Mouse (Mus musculus): Measurements from ENCODE around the gene Rhot1. TPM values are rescaled to one million over a fixed set of nuclear protein-coding genes. Genes with fewer than 3 reads are reported as not detected.

The Rhot1 gene
- polyA plus RNA-seq, 1 experiment from 2014 or later = 74.7 TPM

DNA sequence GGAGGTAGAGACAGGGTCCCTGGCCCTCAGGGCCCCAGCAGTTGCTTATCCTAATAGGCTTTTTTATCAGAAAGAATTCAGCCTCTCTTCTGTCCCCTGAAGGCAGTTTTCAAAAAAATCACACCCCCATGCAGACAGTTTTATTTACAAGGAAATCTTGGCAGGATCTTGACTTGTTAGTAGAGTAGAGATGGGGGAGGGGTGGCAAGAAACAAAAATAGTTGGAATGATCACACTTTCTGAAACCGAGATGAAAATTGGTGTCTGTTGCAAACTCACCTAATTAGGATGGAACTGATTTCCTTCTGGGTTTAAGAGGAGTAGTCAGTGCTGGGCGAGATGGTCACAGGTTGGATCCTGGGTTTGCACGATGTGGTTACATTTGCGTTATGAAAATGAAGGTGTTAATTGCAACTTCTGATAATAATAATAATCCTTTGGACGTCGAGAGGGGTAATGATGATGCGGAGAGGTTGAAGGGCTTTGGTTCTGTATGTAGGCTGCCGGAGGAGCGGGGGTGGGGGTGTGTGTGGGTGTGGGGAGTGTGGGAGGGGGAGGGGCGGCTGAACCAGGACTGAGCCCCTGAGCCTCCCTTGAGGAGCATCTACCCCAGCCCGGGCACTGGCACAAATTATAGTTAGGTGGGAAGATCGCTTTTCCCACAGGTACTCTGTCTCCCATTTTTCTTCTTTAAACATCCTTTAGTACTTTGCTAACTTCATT, 90.9 kb downstream of the Rhot1 start:
- H3K4me2 ChIP-seq = peak overlapping the region; percentile 100
- no peaks in the 10 kb centered on the region for H3K9me3 ChIP-seq
- no peak for ATAC-seq (replicated peaks)
- no peak overlapping the region for H3K4me3 ChIP-seq
- H3K27ac ChIP-seq = no peak overlapping the region
- H3K4me1 ChIP-seq = peaks cover 55% of the 10 kb centered on the region
- WGBS = 6% methylated on average over 12 of the region's 12 CpGs
- no peaks in the 10 kb centered on the region for H3K36me3 ChIP-seq (replicated peaks)
- no peak overlapping the region for H3K9ac ChIP-seq
- H3K27me3 ChIP-seq (replicated peaks) = no peaks in the 10 kb centered on the region

DNA sequence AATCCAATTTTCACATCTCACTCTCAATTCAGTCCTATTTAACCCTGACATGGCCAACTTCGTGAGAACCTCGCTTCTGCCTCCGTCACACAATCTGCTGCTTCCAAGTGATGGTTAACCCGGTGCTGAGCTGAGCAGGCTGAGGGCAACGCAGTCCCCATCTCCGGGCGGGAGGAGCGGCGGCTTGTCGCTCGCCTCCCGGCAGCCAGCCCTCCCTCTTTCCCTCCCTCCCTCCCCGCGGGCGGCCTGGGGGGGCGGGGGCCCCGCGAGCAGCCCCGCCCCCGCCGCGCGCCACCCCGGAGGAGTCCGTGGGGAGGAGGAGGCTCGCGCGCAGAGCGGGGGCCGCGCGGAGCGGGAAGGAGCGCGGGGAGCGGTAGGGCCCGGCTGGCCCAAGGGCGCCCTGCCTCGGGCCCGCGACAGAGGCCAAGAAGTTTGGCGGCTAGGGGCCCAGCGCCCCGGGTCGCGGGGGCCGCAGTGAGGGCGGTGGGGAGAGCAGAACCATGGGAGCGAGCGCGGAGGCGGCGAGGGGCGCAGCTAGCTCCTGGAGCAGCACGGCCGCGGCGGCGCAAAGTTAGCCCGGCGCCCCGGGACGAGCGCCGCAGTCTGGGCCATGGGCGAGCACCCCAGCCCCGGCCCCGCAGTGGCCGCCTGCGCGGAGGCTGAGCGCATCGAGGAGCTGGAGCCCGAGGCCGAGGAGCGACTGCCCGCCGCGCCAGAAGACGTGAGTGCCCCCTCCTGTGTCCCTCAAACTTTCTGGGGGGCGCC, 91.9 kb downstream of the Rhot1 start, which contains the start of gene Rhbdl3:
Rhbdl3 (plus strand) TSS at position 362 of the 765 bp plus-strand sequence.
- Histone ChIP-seq H3K27ac (peak within 1 kb of the TSS; percentile 68), H3K9me3 (no peaks in the 10 kb centered on the region), H3K36me3 (replicated peaks) (no peaks in the 10 kb centered on the region), H3K9ac (peak within 1 kb of the TSS; percentile 50), H3K4me3 (peak within 1 kb of the TSS; percentile 74), H3K4me2 (peak within 1 kb of the TSS; percentile 100), H3K27me3 (replicated peaks) (no peaks in the 10 kb centered on the region), H3K4me1 (peaks cover 45% of the 10 kb centered on the region)
- ATAC-seq (replicated peaks) = peak; percentile 46
- under 1% methylated on average over 67 of the region's 81 CpGs for WGBS

DNA sequence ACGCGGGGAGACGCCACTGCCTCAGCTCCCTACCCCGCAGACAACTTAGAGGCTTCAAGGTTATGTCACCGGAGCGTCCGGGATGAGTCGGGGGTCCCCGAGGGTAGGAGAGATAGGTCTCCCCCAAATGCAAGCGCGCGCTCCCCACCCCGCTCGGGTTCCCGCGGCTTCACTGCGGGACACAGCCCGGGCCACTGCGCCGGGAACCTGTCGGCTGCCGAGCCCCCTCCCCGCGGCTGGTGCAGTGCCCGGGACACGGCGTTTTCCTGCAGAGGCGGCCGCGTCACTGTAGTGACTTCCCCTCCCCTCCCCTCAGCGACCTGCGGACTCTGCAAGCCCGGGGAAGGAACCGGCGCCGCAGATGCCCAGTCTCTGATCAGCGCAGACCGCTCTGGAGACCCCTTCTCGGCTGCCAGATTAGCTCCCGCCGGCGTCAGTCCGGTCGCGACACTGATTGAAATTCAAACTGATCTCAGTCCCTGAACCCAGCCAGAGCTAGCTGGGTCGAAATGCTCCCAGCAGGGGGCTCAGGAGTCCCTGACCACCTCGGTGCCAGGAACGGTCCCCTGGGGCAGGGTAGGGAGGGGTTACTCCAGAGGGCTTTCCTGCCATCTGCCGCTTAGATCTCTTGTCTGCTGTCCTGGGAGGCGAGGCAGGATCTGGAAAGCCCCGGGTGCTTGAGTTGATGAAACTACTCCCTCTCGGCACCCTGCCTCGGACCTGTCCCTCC, 92.7 kb downstream of the Rhot1 start:
- peak overlapping the region; percentile 74 for H3K4me3 ChIP-seq
- peak overlapping the region; percentile 68 for H3K27ac ChIP-seq
- H3K36me3 ChIP-seq (replicated peaks) = no peaks in the 10 kb centered on the region
- WGBS = under 1% methylated on average over 52 of the region's 53 CpGs
- H3K4me1 ChIP-seq = peaks cover 45% of the 10 kb centered on the region
- no peaks in the 10 kb centered on the region for H3K27me3 ChIP-seq (replicated peaks)
- ATAC-seq (replicated peaks) = peak; percentile 71
- H3K4me2 ChIP-seq = peak overlapping the region; percentile 100
- H3K9ac ChIP-seq = peak overlapping the region; percentile 50
- H3K9me3 ChIP-seq = no peaks in the 10 kb centered on the region

DNA sequence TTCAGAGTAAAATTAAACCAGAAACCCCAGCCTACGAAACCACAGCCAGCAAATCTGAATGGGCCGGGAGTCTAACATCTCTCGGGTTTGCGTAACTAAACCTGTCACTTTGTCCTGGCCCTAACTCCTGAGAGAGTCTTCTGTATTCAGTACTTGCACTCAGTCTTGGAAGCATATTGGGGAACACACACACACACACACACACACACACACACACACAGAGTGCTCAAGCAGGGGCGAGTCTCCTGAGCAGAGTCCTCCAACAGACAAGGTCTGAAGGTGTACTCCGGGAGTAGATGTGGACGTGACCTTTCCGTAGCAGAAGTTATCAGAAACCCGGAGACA, 93.2 kb downstream of the Rhot1 start:
- H3K9me3 ChIP-seq = no peaks in the 10 kb centered on the region
- WGBS = 0% methylated on average over 9 of the region's 9 CpGs
- H3K36me3 ChIP-seq (replicated peaks) = no peaks in the 10 kb centered on the region
- peak overlapping the region; percentile 50; the same call in 1 of the 2 replicates for H3K9ac ChIP-seq
- peak overlapping the region; percentile 74 for H3K4me3 ChIP-seq
- ATAC-seq (replicated peaks) = peak; percentile 15; the same call in 1 of the 2 replicates
- peak overlapping the region; percentile 100 for H3K4me2 ChIP-seq
- peak overlapping the region; percentile 68 for H3K27ac ChIP-seq
- peaks cover 45% of the 10 kb centered on the region for H3K4me1 ChIP-seq
- H3K27me3 ChIP-seq (replicated peaks) = no peaks in the 10 kb centered on the region

DNA sequence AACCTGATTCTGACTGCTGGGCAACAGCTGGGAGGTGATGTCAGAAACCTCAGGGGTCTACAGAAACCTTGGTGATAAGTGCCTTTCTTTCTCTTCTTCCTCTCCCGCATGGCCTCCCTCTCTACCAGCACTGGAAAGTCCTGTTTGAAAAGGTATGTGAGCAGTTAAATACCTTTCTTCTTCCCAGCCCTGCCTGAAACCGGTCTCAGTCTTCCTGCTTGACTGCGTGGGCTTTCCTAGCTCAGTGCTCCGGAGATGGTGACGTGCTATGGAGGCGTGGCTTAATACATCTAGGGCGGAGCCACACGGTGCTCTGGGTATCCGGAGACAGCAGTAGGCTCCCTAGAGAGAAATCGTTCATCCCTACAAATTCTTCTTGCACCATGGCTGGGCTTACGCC, 93.7 kb downstream of the Rhot1 start:
- Histone ChIP-seq H3K36me3 (replicated peaks) (no peaks in the 10 kb centered on the region), H3K27me3 (replicated peaks) (no peaks in the 10 kb centered on the region), H3K4me2 (peak overlapping the region; percentile 100), H3K4me3 (peak overlapping the region; percentile 74), H3K27ac (peak overlapping the region; percentile 68; the same call in 1 of the 2 replicates), H3K9ac (0 out of 2 replicates have a peak overlapping the region, but pooled peaks have one; percentile 50), H3K4me1 (peaks cover 45% of the 10 kb centered on the region), H3K9me3 (no peaks in the 10 kb centered on the region)
- ATAC-seq (replicated peaks) = peak; percentile 75
- WGBS = under 1% methylated on average over 11 of the region's 11 CpGs

DNA sequence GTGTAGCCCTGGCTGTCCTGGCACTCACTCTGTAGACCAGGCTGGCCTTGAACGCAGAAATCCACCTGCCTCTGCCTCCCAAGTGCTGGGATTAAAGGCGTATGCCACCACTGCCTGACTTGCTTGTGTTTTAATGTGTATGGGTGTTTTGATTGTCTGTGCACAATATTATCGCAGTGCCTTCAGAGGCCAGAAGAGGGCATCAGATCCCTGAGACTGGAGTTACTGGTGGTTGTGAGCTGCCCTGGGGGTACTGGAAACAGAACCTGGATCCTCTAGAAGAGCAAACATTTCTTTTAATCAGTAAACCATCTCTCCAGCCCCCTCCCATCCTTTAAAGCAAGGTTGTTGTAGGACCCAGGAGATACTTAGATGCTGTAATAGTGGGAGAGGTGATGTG, 94.9 kb downstream of the Rhot1 start:
- 88% methylated on average over 3 of the region's 3 CpGs for WGBS
- ATAC-seq (replicated peaks) = no peak
- Histone ChIP-seq H3K4me1 (peaks cover 45% of the 10 kb centered on the region), H3K27me3 (replicated peaks) (no peaks in the 10 kb centered on the region), H3K27ac (no peak overlapping the region), H3K4me3 (no peak overlapping the region), H3K4me2 (no peak overlapping the region), H3K9ac (no peak overlapping the region), H3K36me3 (replicated peaks) (no peaks in the 10 kb centered on the region), H3K9me3 (no peaks in the 10 kb centered on the region)

DNA sequence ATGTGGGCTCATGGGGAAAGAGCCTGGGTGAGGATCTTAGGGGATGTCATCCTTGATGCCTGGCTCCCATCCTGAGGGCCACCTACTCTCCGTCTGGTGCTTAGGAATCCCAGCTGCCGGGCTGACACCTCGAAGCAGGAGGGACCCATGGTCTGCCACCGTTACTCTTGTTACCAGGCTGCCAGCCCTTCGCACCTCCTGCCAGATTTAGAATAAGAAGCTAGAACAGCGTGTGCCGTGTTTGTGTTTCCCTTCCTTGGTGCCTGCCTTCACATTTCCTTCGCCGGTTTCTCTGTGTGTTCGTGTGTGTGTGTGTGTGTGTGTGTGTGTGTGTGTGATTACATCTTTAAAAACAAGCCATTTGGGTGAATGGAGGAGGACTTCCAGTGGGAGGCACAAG, 96.0 kb downstream of the Rhot1 start:
- WGBS = 85% methylated on average over 10 of the region's 10 CpGs
- Histone ChIP-seq H3K36me3 (replicated peaks) (no peaks in the 10 kb centered on the region), H3K27ac (no peak overlapping the region), H3K27me3 (replicated peaks) (no peaks in the 10 kb centered on the region), H3K4me1 (peaks cover 34% of the 10 kb centered on the region), H3K4me3 (no peak overlapping the region), H3K9me3 (no peaks in the 10 kb centered on the region), H3K4me2 (no peak overlapping the region), H3K9ac (no peak overlapping the region)
- no peak for ATAC-seq (replicated peaks)

DNA sequence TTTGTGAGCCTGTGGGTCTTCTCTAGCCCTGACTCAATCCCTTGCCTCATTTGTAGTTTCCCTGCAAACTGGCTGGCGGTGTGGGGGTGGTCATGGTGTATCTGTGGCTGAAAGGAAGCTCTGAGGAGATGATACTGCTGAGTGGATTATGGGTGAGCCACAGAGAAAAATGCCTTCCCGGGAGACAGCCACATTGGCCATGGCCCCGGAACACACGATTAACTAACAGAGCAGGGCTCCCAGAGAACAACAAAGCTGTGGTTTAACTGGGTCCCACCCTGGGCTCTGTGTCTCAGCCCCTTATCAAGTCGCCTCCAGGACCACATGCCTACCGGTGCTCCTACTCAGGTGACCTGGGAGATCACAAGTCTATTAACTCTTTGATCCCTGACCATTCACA, 99.7 kb downstream of the Rhot1 start:
- 52% methylated on average over 6 of the region's 6 CpGs for WGBS
- H3K27ac ChIP-seq = no peak overlapping the region

DNA sequence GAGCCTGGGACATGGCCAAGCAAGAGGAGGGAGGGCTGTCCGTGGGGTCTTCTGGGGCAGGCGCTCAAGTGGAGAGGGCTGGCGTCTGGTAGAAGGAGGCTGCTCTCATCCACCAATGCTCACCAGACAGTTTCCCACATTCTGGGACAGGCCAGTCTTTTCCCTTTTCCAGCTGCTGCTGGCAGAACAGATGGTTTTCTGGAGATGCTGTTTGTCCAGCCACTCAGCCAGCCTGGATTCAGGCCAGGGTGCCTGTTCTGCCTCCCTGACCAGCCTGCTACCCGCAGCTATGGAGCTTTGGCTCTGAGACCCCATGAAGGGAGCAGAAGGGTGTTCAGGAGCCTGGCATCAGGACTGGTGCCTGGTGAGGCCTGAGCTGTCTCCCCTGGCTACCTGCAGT, 102.5 kb downstream of the Rhot1 start:
- H3K9ac ChIP-seq = no peak overlapping the region
- H3K4me1 ChIP-seq = peaks cover 31% of the 10 kb centered on the region
- peak overlapping the region; percentile 57; the same call in 1 of the 2 replicates for H3K27ac ChIP-seq
- ATAC-seq (replicated peaks) = no peak
- no peak overlapping the region for H3K4me3 ChIP-seq
- no peaks in the 10 kb centered on the region for H3K27me3 ChIP-seq (replicated peaks)
- no peak overlapping the region for H3K4me2 ChIP-seq
- 40% methylated on average over 4 of the region's 4 CpGs for WGBS
- no peaks in the 10 kb centered on the region for H3K36me3 ChIP-seq (replicated peaks)
- no peaks in the 10 kb centered on the region for H3K9me3 ChIP-seq

More for the DNA sequence above, 99.7 kb downstream of the Rhot1 start:
- ATAC-seq (replicated peaks) = no peak
- Histone ChIP-seq H3K9ac (no peak overlapping the region), H3K36me3 (replicated peaks) (no peaks in the 10 kb centered on the region), H3K9me3 (no peaks in the 10 kb centered on the region), H3K27me3 (replicated peaks) (no peaks in the 10 kb centered on the region), H3K4me3 (no peak overlapping the region), H3K4me1 (peaks cover 19% of the 10 kb centered on the region), H3K4me2 (no peak overlapping the region)

DNA sequence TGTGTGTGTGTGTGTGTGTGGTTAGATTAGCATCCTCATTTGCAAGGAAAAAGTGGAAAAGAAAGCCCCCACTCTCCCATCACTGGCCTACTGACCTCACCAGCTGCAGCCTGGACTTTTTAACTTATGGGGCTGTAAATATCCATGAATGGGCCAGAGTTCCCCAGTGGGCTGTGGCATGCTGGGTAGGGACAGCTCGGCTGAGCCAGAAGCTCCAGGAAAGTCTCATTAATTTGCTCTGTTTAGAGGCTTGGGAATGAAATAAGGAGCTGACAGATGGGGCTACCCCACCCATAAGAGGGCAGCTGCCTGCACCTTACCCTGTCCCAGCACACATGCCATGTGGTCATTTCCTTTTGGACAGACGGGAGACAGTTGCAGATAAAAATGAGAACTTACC, 103.2 kb downstream of the Rhot1 start:
- ATAC-seq (replicated peaks) = 0 out of 2 replicates have a peak, but pooled peaks have one; percentile 24
- peak overlapping the region; percentile 49 for H3K27ac ChIP-seq

DNA sequence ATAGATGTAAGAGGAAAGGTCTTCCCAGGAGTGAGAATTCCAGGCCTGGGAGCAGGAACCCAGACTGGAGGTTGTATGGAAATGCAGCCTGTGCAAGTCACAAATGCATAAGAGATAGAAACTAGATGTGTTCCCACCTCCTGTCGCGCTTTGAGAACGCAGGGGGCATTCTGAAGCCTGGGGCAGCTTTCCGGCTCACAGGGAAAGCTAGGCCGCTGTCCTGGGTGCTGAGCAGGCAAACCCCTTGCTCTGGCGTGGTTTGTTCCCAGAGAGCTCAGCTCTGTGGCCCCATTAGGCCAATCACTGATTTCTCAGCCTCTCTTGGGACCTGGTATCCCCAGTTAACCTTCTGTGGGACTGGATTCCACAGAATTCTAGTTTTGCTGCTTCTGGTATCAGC, 103.7 kb downstream of the Rhot1 start:
- Histone ChIP-seq H3K27me3 (replicated peaks) (no peaks in the 10 kb centered on the region), H3K36me3 (replicated peaks) (no peaks in the 10 kb centered on the region), H3K9me3 (no peaks in the 10 kb centered on the region), H3K4me2 (no peak overlapping the region), H3K4me3 (no peak overlapping the region), H3K4me1 (peaks cover 34% of the 10 kb centered on the region), H3K9ac (no peak overlapping the region), H3K27ac (peak overlapping the region; percentile 49)
- 10% methylated on average over 6 of the region's 6 CpGs for WGBS
- ATAC-seq (replicated peaks) = no peak

More for the DNA sequence above, 103.2 kb downstream of the Rhot1 start:
- Histone ChIP-seq H3K4me2 (no peak overlapping the region), H3K36me3 (replicated peaks) (no peaks in the 10 kb centered on the region), H3K4me1 (peaks cover 34% of the 10 kb centered on the region), H3K27me3 (replicated peaks) (no peaks in the 10 kb centered on the region), H3K9me3 (no peaks in the 10 kb centered on the region), H3K4me3 (no peak overlapping the region), H3K9ac (no peak overlapping the region)
- WGBS = 24% methylated on average over 2 of the region's 2 CpGs

DNA sequence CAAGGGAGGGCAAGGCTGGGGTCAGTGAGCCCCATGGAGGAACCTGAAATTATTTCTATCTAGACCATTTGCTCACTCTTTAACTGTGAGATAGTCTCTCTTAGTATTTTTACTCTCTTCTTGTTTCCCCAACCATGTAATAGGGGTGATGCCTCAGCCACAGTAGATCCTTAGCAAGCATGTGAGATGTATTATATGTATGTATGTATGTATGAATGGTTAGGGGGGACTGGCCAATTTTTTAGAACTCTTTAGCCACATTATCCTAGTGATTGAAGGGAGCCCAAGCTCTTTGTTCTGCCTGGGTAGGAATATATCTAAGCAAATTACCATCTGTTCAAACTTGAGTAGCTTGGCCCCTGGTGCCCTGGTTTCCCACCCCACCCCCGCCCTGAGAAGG, 104.6 kb downstream of the Rhot1 start:
- H3K4me2 ChIP-seq = no peak overlapping the region
- H3K27ac ChIP-seq = no peak overlapping the region
- no peak overlapping the region for H3K4me3 ChIP-seq
- H3K9me3 ChIP-seq = no peaks in the 10 kb centered on the region
- no peak overlapping the region for H3K9ac ChIP-seq
- no peak for ATAC-seq (replicated peaks)
- H3K27me3 ChIP-seq (replicated peaks) = no peaks in the 10 kb centered on the region
- H3K36me3 ChIP-seq (replicated peaks) = no peaks in the 10 kb centered on the region
- peaks cover 34% of the 10 kb centered on the region for H3K4me1 ChIP-seq
- WGBS = 82% methylated on average over 1 of the region's 1 CpGs
